Mouse (Mus musculus) G1E (cell line): ENCODE data around the gene Fkbp1a. TPM values are rescaled to one million over a fixed set of nuclear protein-coding genes. Genes with fewer than 3 reads are reported as not detected.

ENCODE experiments used
- ATAC-seq: 2 replicates; pipeline ENCODE4 v1.8.0; 2016; ENCODE audit warnings: mild to moderate bottlenecking; ENCODE audit not compliant: insufficient number of reproducible peaks, poor library complexity, low FRiP score, severe bottlenecking; ENCODE audit errors: extremely low read depth
- DNase-seq: peaks from one replicate; pipeline ENCODE4 v3.0.0; 2012; ENCODE audit warnings: low spot score
- H3K27me3 ChIP-seq: 2 replicates; pipeline ENCODE4 v1.6.1; 2012; ENCODE audit warnings: mild to moderate bottlenecking, low read length, inconsistent platforms; ENCODE audit not compliant: insufficient read depth
- H3K36me3 ChIP-seq: replicated peaks from 2 replicates; pipeline ENCODE3; 2012; ENCODE audit warnings: mild to moderate bottlenecking, inconsistent platforms
- H3K4me1 ChIP-seq: 2 replicates; pipeline ENCODE4 v1.6.1; 2012; ENCODE audit warnings: low read depth, low read length, inconsistent platforms, mixed read lengths; ENCODE audit not compliant: insufficient read depth
- H3K4me3 ChIP-seq: 2 replicates; pipeline ENCODE4 v1.5.1; 2012; ENCODE audit warnings: low read depth, mild to moderate bottlenecking, inconsistent platforms, low read length, moderate library complexity, mixed read lengths
- H3K9me3 ChIP-seq: replicated peaks from 2 replicates; pipeline ENCODE4 v1.6.1; 2012; ENCODE audit warnings: inconsistent platforms
- CTCF ChIP-seq: IDR thresholded peaks from 2 replicates; pipeline ENCODE4 v1.5.1; 2012; ENCODE audit warnings: low read depth, low read length, inconsistent platforms, mixed read lengths
- GATA1 ChIP-seq: IDR thresholded peaks from 2 replicates; pipeline ENCODE4 v1.6.1; 2012; ENCODE audit warnings: borderline replicate concordance, low read length, inconsistent platforms, mixed read lengths
- GATA2 ChIP-seq: IDR thresholded peaks from 2 replicates; pipeline ENCODE4 v1.6.1; 2012; ENCODE audit warnings: low read depth, low read length, inconsistent platforms, borderline replicate concordance
- POLR2AphosphoS5 ChIP-seq: IDR thresholded peaks from 2 replicates; pipeline ENCODE4 v1.6.1; 2012; ENCODE audit warnings: low read depth, low read length, inconsistent platforms; ENCODE audit not compliant: insufficient replicate concordance
- TAL1 ChIP-seq: conservative IDR thresholded peaks from 2 replicates; pipeline ENCODE4 v1.6.1; 2012; ENCODE audit warnings: low read depth, low read length, inconsistent platforms, mixed read lengths
- polyA plus RNA-seq: library from polyadenylated mRNA; stranded (reverse); fragments of >175 nt; gene quantifications from 2 replicates; pipeline ENCODE4 v1.2.3, GENCODE M21; 2012
- total RNA-seq, 2 experiments: library from RNA; stranded (forward) in 1 of 2; stranded (reverse) in 1 of 2; fragments of 200-1000 nt in 1 of 2; fragments of >200 nt in 1 of 2; fragmentation: Nextera tagmentation in 1 of 2; gene quantifications; 2 replicates each; pipeline ENCODE4 v1.2.3; 2014 to 2017

Fkbp1a gene
- total and polyA plus RNA-seq, 3 experiments: 20.3 to 184 (median 96.4) TPM

DNA sequence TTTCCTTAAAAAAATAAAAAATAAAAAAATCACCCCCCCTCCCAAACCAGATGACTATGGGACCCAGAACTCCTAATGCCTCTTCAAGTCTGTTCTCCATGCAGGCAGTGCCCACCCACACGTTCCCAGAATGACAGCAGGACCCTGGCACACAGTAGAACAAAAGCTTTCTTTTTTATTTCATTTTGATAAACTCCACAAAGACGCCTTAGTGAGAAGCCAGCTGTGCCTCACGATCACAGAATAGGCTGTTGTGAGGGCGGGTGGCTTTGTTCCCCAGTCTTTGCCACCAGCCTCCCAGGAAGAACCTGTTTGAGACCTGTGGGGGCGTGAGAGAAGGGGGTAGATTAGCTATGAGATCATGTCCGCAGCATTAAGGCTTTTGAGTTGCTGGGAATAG, 2.4 kb downstream of the Fkbp1a start:
- peaks cover 56% of the 10 kb centered on the region for H3K36me3 ChIP-seq
- no peak overlapping the region for H3K4me3 ChIP-seq
- ATAC-seq (no peak), DNase-seq (no peak)
- peaks cover 3% of the 10 kb centered on the region; the same call in 1 of the 2 replicates for H3K9me3 ChIP-seq
- TF ChIP-seq GATA2 (no peak), CTCF (no peak), GATA1 (no peak), TAL1 (no peak), POLR2AphosphoS5 (no peak)
- H3K27me3 ChIP-seq: peaks cover 15% of the 10 kb centered on the region
- peaks cover 39% of the 10 kb centered on the region for H3K4me1 ChIP-seq

DNA sequence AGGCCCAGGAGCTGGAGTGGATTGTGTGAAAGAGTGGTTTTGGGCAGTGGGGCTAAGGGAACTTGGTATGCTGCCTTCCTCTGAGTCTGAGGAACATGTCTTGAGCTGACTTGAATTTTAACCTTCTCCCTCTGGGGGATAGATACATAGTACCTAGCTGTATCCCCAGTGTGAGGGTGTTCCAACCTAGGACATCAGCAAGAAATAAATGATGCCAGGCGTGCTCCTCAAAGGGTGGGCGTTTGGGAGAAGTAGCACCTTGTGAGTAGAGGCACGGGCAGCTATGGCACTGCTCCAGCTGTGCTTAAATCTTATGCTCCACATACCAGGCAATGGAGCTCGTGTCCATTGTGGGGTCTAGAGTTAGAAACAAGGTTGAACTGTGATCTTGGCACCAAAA, 4.3 kb downstream of the Fkbp1a start:
- peaks cover 72% of the 10 kb centered on the region for H3K36me3 ChIP-seq
- ATAC-seq (no peak), DNase-seq (no peak)
- no peak overlapping the region for H3K4me3 ChIP-seq
- peaks cover 37% of the 10 kb centered on the region for H3K4me1 ChIP-seq
- TF ChIP-seq POLR2AphosphoS5 (no peak), GATA1 (no peak), TAL1 (no peak), CTCF (no peak), GATA2 (no peak)
- H3K9me3 ChIP-seq: peaks cover 3% of the 10 kb centered on the region; the same call in 1 of the 2 replicates
- H3K27me3 ChIP-seq: peaks cover 11% of the 10 kb centered on the region

DNA sequence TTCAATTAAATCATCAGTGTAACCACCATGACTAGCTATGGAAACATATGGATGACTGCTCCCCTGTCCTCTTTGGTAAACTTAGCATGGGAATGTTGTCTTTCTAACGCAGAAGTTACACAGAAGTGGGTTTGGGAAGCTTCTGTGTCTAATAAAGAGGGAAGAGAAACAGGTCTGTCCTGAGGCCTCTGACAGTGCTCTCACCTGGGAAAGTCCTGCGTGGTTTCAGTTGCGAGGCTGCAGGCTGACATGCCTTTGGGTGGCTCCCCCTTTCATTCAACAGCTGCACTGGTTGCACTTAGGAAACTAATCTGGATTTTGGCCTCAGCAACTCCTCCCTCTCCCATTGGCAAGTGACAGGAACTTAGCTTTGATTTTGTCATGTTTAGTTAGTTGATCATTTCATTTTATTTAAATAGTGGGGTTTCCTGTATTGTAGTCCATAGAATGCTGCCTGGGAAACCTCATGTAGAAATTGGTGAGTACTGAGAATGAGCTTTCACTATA, 7.4 kb downstream of the Fkbp1a start:
- H3K36me3 ChIP-seq: peaks cover 83% of the 10 kb centered on the region
- H3K9me3 ChIP-seq: no peaks in the 10 kb centered on the region
- H3K4me1 ChIP-seq: peaks cover 15% of the 10 kb centered on the region; the same call in 1 of the 2 replicates
- ATAC-seq: no peak
- DNase-seq: no peak
- H3K4me3 ChIP-seq: no peak overlapping the region
- peaks cover 2% of the 10 kb centered on the region; the same call in 1 of the 2 replicates for H3K27me3 ChIP-seq
- no peak for TF ChIP-seq CTCF
- no peak for TF ChIP-seq TAL1
- no peak for TF ChIP-seq POLR2AphosphoS5
- no peak for TF ChIP-seq GATA1
- no peak for TF ChIP-seq GATA2

DNA sequence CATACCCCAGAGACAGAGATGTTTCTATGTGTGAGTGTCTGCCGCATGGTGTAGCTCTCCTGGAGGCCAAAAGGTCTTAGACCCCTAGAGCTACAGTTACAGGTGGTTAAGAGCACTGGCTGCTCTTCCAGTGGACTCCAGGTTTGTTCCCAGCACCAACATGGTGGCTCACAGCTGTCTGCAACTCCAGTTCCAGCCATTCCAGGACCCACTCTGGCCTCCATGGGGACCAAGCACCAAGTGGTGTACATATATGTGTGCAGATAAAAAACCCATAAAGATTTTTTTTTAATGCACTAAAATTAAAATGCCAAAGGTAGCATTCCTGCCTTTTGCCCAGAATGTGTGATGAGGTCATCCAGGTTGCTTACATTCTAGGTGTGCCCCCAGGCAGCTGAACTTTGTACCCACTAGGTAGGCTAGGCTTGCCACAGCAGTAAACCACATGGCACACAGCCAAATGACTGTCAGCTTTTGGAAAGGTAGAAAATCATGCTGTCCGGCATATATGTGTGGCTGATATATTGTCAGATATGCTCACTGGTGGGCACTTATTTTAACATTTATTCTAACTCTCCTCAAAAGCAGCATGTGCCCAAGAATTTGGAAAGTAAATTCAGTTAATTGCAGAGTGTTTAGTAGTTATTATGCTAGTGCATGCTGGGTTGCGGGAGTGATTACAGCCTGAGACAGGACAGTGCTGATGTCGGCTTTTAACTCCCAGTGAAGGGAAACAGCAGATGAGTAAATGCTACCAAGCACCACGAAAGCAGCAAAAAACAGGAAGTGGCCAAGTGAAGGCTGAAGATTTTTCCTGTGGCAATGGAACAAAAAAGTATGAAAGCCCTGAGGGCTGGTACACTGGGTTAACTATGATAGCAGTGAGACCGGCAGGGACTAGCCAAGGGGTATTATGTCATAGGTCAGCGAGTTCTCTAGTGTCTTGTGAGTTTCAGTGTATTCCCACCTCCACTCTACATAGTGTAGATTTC, 20.9 kb downstream of the Fkbp1a start:
- Histone ChIP-seq H3K4me1 (no peaks in the 10 kb centered on the region; the same call in 1 of the 2 replicates), H3K36me3 (peaks cover 57% of the 10 kb centered on the region), H3K9me3 (no peaks in the 10 kb centered on the region), H3K4me3 (no peak overlapping the region), H3K27me3 (no peaks in the 10 kb centered on the region)
- DNase-seq: no peak
- no peak for TF ChIP-seq TAL1
- no peak for TF ChIP-seq CTCF
- no peak for TF ChIP-seq GATA2
- no peak for TF ChIP-seq GATA1
- TF ChIP-seq POLR2AphosphoS5: no peak
- ATAC-seq: no peak

DNA sequence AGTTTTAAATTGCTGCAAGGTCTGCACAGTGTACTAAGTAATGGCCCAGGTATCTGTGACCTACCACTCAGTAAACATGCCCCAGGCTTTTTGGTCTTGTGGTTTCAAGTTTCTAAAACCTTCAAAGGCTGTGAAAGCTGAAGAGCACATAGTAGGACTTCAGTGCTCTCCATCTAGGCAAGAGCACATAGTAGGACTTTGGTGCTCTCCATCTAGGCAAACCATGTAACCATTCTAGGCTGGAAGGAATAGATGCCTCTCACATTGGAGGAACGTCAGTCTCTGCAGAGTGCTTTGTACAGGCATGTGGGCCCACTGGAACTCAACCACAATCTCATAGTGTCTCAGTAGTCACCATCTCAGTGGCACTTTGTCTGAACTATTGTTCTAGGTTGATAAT, 21.7 kb downstream of the Fkbp1a start:
- DNase-seq: no peak
- Histone ChIP-seq H3K4me1 (no peaks in the 10 kb centered on the region; the same call in 1 of the 2 replicates), H3K9me3 (no peaks in the 10 kb centered on the region), H3K4me3 (no peak overlapping the region), H3K36me3 (peaks cover 53% of the 10 kb centered on the region), H3K27me3 (no peaks in the 10 kb centered on the region)
- ATAC-seq: no peak
- TF ChIP-seq CTCF (no peak), TAL1 (no peak), POLR2AphosphoS5 (no peak), GATA2 (no peak), GATA1 (no peak)

DNA sequence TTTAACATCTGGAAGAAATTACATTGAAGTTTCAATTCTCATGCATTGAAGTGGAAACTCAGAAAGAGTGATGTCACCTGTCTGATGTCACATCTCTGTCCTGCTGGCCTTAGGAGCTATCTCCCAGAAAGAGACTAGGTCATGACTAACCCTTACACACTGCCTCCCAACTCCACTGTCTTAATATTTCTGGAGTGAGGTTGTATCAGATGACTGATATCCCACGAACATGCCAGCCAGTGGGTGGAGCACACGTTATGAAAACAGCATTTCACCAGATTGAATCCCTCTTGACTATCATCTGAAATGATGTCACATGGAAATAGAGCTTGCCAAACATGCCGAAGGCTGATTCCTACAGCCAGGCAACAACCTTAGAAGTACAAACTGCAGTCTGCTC, 22.7 kb downstream of the Fkbp1a start:
- no peak overlapping the region for H3K4me3 ChIP-seq
- ATAC-seq: no peak
- no peaks in the 10 kb centered on the region for H3K9me3 ChIP-seq

More for the DNA sequence above, 22.7 kb downstream of the Fkbp1a start:
- TF ChIP-seq TAL1: no peak
- no peak for TF ChIP-seq GATA1
- TF ChIP-seq GATA2: no peak
- no peak for TF ChIP-seq CTCF
- no peak for TF ChIP-seq POLR2AphosphoS5
- no peak for DNase-seq
- Histone ChIP-seq H3K4me1 (no peaks in the 10 kb centered on the region; the same call in 1 of the 2 replicates), H3K36me3 (peaks cover 44% of the 10 kb centered on the region), H3K27me3 (no peaks in the 10 kb centered on the region)
